Mouse (Mus musculus) embryonic facial prominence, embryonic 10.5 days (tissue): ENCODE results near the gene Kazn. TPM values are rescaled to one million over a fixed set of nuclear protein-coding genes. Genes with fewer than 3 reads are reported as not detected.

ENCODE experiments used
- DNase-seq: peaks from one replicate; pipeline ENCODE4 v3.0.0-alpha.2; 2017; ENCODE audit warnings: low spot score
- H3K27ac ChIP-seq: fragments of 300-500 bp; sonication (generic); replicated peaks from 2 replicates; pipeline ENCODE4 v1.5.1; 2016; ENCODE audit warnings: mild to moderate bottlenecking
- H3K27me3 ChIP-seq: fragments of 300-500 bp; sonication (generic); replicated peaks from 2 replicates; pipeline ENCODE4 v1.6.1; 2016; ENCODE audit warnings: low read depth, mild to moderate bottlenecking; ENCODE audit not compliant: poor library complexity, severe bottlenecking
- H3K36me3 ChIP-seq: fragments of 300-500 bp; sonication (generic); replicated peaks from 2 replicates; pipeline ENCODE4 v1.6.1; 2016; ENCODE audit warnings: mild to moderate bottlenecking, moderate library complexity
- H3K4me1 ChIP-seq: fragments of 300-500 bp; sonication (generic); 2 replicates; pipeline ENCODE4 v1.6.1; 2016
- H3K4me3 ChIP-seq: fragments of 300-500 bp; sonication (generic); 2 replicates; pipeline ENCODE4 v1.5.1; 2016; ENCODE audit warnings: mild to moderate bottlenecking, moderate library complexity
- H3K9me3 ChIP-seq: fragments of 300-500 bp; sonication (generic); 2 replicates; pipeline ENCODE4 v1.6.1; 2016; ENCODE audit warnings: mild to moderate bottlenecking
- WGBS: fragments of 180-500 bp; shearing (Covaris S2); methylation state at CpG from one replicate; pipeline ENCODE4 v1.1.7; 2016; 5-methylcytosine and 5-hydroxymethylcytosine counted together
- polyA plus RNA-seq: library from polyadenylated mRNA; unstranded; fragments of >200 nt; fragmentation: Nextera tagmentation; extraction: Ambion mirVana; gene quantifications from 2 replicates; pipeline ENCODE4 v1.2.1, GENCODE M21; 2016

Gene Kazn
- polyA plus RNA-seq, 1 experiment from 2014 or later = 13.3 TPM

DNA sequence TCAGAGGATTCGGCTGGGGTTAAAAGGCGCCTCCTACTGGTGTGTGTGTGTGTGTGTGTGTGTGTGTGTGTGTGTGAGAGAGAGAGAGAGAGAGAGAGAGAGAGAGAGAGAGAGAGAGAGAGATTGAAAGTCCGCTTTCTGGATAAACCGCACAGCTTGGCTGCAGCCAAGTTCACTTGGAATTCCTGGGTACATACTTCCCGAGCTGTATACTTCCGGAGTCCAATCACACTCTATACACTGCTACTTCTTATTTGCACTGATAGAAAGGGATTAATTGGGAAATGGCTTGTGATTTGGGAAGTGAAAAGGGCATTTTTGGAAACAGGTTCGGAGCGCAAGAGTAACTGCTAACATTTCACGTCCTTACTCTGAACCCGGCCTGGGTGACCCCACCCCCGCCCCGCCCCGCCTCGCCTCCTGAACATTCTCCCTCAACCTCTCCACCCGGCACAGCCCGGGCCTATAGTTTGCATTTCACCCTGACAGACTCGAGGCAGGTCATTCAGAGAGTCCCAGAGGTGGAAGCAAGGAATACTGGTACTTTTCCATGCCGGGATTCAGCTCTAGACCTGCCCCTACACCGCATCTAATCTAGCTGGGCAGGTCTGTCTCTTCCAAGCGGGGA, 154.2 kb downstream of the Kazn start:
- Histone ChIP-seq H3K4me3 (peak overlapping the region; percentile 78), H3K27ac (peak overlapping the region; percentile 86; the same call in 1 of the 2 replicates), H3K27me3 (peaks cover 64% of the 10 kb centered on the region), H3K4me1 (peaks cover 59% of the 10 kb centered on the region), H3K36me3 (no peaks in the 10 kb centered on the region), H3K9me3 (no peaks in the 10 kb centered on the region)
- DNase-seq = no peak
- WGBS = 5% methylated on average over 20 of the region's 20 CpGs

GRCm38 (mm10) chr4:142084131-142084899, 154.9 kb downstream of the Kazn start, which contains the start of gene Tmem51:
Gene Tmem51 (minus strand): TSS chr4:142084304.
- peaks cover 65% of the 10 kb centered on the region for H3K4me1 ChIP-seq
- peak within 1 kb of the TSS; percentile 86 for H3K27ac ChIP-seq
- H3K9me3 ChIP-seq = no peaks in the 10 kb centered on the region
- peaks cover 57% of the 10 kb centered on the region for H3K27me3 ChIP-seq
- under 1% methylated on average over 52 of the region's 52 CpGs for WGBS
- DNase-seq = peak; percentile 82
- H3K4me3 ChIP-seq = peak within 1 kb of the TSS; percentile 78
- H3K36me3 ChIP-seq = no peaks in the 10 kb centered on the region

GRCm38 (mm10) chr4:142083762-142084130, 155.5 kb downstream of the Kazn start:
- H3K27ac ChIP-seq = peak overlapping the region; percentile 86
- H3K4me3 ChIP-seq = peak overlapping the region; percentile 78
- peaks cover 57% of the 10 kb centered on the region for H3K27me3 ChIP-seq
- no peaks in the 10 kb centered on the region for H3K36me3 ChIP-seq
- DNase-seq = peak; percentile 86
- under 1% methylated on average over 27 of the region's 29 CpGs for WGBS
- H3K4me1 ChIP-seq = peaks cover 63% of the 10 kb centered on the region
- H3K9me3 ChIP-seq = no peaks in the 10 kb centered on the region

DNA sequence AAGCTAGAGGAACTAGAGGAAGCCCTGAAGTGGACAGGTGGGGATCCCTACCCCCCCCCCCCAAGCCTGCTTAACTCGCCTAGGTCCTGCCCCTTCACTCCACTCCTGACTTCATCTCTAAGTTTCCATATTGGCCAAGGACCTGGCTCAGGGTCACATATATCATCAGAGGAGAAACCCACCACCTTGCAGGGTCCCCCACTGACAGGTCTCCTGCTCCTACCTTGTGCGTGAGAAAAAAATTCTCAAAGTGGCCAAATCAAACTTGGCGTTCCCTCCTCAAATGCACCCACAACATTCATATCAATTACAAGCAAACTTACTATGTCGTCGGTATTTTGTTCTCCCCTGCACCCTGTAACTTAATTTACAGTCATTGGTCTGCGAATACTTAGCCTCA, 156.0 kb downstream of the Kazn start:
- WGBS = 56% methylated on average over 6 of the region's 6 CpGs
- peak overlapping the region; percentile 78 for H3K4me3 ChIP-seq
- peaks cover 59% of the 10 kb centered on the region for H3K4me1 ChIP-seq
- H3K27me3 ChIP-seq = peaks cover 57% of the 10 kb centered on the region
- DNase-seq = no peak
- H3K9me3 ChIP-seq = no peaks in the 10 kb centered on the region
- H3K36me3 ChIP-seq = no peaks in the 10 kb centered on the region
- H3K27ac ChIP-seq = no peak overlapping the region

GRCm38 (mm10) chr4:142082703-142083102, 156.5 kb downstream of the Kazn start:
- Histone ChIP-seq H3K9me3 (no peaks in the 10 kb centered on the region), H3K27ac (no peak overlapping the region), H3K27me3 (peaks cover 60% of the 10 kb centered on the region), H3K4me3 (no peak overlapping the region; the same call in 1 of the 2 replicates), H3K36me3 (no peaks in the 10 kb centered on the region), H3K4me1 (peaks cover 63% of the 10 kb centered on the region)
- no peak for DNase-seq
- WGBS = 71% methylated on average over 4 of the region's 4 CpGs

DNA sequence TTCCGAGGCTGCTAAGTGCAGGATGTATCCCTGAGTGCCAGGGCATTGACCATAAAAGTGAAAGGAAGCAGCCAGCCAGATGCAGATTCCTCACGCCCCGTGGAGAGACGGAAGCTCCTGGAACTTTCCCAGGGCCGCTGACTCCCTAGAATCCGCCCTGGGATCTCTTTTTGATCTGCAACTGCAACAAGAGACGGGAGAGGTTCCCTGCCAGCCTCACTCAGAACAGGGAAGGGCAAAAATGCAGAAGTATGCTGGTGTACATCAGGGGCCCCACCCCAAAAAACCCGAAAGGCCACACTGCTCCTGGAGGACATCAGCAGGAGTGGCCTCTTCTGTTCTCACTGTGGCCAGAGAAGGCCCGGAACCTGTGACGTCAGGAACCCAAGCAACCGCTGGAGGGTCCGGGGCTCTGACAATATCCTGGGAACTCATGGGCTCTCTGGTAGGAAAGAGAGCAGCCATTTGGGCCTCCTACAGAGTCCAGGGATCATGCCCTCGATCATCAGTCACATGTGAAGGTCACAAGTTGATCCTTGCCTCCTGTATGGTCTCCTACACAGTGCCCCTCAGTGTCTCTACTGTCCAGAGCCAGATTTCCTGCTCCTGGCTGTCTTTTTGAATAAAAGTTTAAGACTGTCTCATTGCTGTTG, 157.4 kb downstream of the Kazn start:
- H3K27ac ChIP-seq = no peak overlapping the region
- no peak overlapping the region for H3K4me3 ChIP-seq
- H3K9me3 ChIP-seq = no peaks in the 10 kb centered on the region
- H3K27me3 ChIP-seq = peaks cover 59% of the 10 kb centered on the region
- H3K36me3 ChIP-seq = no peaks in the 10 kb centered on the region
- H3K4me1 ChIP-seq = peaks cover 72% of the 10 kb centered on the region
- no peak for DNase-seq
- WGBS = 67% methylated on average over 13 of the region's 13 CpGs

GRCm38 (mm10) chr4:142080901-142081630, 158.1 kb downstream of the Kazn start:
- peak; percentile 71 for DNase-seq
- peaks cover 75% of the 10 kb centered on the region for H3K4me1 ChIP-seq
- peaks cover 56% of the 10 kb centered on the region for H3K27me3 ChIP-seq
- 0 out of 2 replicates have a peak overlapping the region, but pooled peaks have one; percentile 11 for H3K27ac ChIP-seq
- H3K9me3 ChIP-seq = no peaks in the 10 kb centered on the region
- H3K36me3 ChIP-seq = no peaks in the 10 kb centered on the region
- WGBS = 48% methylated on average over 18 of the region's 18 CpGs
- H3K4me3 ChIP-seq = 0 out of 2 replicates have a peak overlapping the region, but pooled peaks have one; percentile 12

DNA sequence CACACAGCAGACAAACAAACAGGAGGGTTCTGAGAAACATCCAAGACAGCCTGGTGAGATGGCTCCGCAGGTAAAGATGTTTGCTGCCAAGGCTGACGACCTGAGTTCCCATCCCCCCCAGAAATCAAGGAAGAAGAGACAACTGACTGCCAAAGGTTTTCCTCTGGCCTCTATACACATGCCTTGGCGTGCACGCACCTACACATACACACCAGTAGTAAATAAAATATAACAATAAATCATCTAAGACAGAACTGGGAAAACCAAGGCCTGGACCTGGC, 158.8 kb downstream of the Kazn start:
- no peak for DNase-seq
- Histone ChIP-seq H3K27me3 (peaks cover 50% of the 10 kb centered on the region), H3K36me3 (no peaks in the 10 kb centered on the region), H3K27ac (0 out of 2 replicates have a peak overlapping the region, but pooled peaks have one; percentile 8), H3K4me3 (no peak overlapping the region), H3K4me1 (peaks cover 81% of the 10 kb centered on the region), H3K9me3 (no peaks in the 10 kb centered on the region)
- WGBS = 84% methylated on average over 4 of the region's 4 CpGs

GRCm38 (mm10) chr4:142079629-142080486, 159.3 kb downstream of the Kazn start:
- Histone ChIP-seq H3K4me3 (no peak overlapping the region), H3K27ac (peak overlapping the region; percentile 5; the same call in 1 of the 2 replicates), H3K36me3 (no peaks in the 10 kb centered on the region), H3K9me3 (no peaks in the 10 kb centered on the region), H3K4me1 (peaks cover 81% of the 10 kb centered on the region), H3K27me3 (peaks cover 44% of the 10 kb centered on the region)
- 72% methylated on average over 14 of the region's 14 CpGs for WGBS
- no peak for DNase-seq

- no peaks in the 10 kb centered on the region for H3K36me3 ChIP-seq
- no peak overlapping the region for H3K4me3 ChIP-seq
- peaks cover 33% of the 10 kb centered on the region for H3K27me3 ChIP-seq
- no peak overlapping the region for H3K27ac ChIP-seq
- 43% methylated on average over 18 of the region's 18 CpGs for WGBS
- H3K4me1 ChIP-seq = peaks cover 77% of the 10 kb centered on the region
- no peak for DNase-seq
- no peaks in the 10 kb centered on the region for H3K9me3 ChIP-seq
Measured at GRCm38 (mm10) chr4:142077572-142078271, 161.5 kb downstream of the Kazn start.

- WGBS = 71% methylated on average over 1 of the region's 1 CpGs
- peaks cover 81% of the 10 kb centered on the region for H3K4me1 ChIP-seq
- H3K4me3 ChIP-seq = no peak overlapping the region
- DNase-seq = no peak
- no peaks in the 10 kb centered on the region for H3K36me3 ChIP-seq
- no peaks in the 10 kb centered on the region for H3K9me3 ChIP-seq
- H3K27me3 ChIP-seq = peaks cover 28% of the 10 kb centered on the region
- H3K27ac ChIP-seq = no peak overlapping the region
Measured at GRCm38 (mm10) chr4:142076883-142077282, 162.3 kb downstream of the Kazn start.
